Mouse (Mus musculus): ENCODE measurements at regions not wholly inside any gene's neighbourhood (a gene's known extent, or its start where the extent isn't known, plus 50 kb on each side); places are given as distances from the start of the nearest gene placed in this dataset.
A peak's percentile ranks its signal among the peaks of the same experiment; 100 is the strongest.

DNA sequence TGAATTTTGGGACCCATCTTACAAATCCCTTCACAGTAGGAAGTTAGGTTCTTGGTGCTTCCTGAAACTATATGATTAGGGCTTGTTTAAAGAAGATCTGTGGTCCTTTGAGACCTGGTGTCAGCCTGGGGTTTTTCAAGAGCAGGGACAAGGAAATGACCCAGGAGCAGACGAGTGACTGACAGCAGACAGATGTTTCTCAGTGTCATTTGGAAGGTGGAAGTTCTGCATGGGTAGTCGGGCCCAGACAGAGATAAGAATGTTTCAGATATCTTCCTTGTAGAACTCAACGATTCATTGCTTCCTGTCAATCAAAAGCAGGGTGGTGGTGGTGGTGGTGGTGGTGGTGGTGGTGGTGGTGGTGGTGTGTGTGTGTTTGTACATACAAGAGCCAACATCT is 75.1 kb upstream of the Nrip1 start:
- H3K4me1 ChIP-seq (ENCODE audit: control insufficient read depth, insufficient read depth, low read length) = no peaks in the 10 kb centered on the region
- H3K4me2 ChIP-seq (replicated peaks; ENCODE audit: low read depth, low read length) = no peak overlapping the region
- no peak for ATAC-seq (ENCODE audit: insufficient number of reproducible peaks, insufficient read depth, low FRiP score, low read depth)
- no peaks in the 10 kb centered on the region for H3K36me3 ChIP-seq (ENCODE audit: control insufficient read depth, insufficient read depth, low read length)
- no peak overlapping the region for H3K27ac ChIP-seq (ENCODE audit: low read length)
- H3K27me3 ChIP-seq (ENCODE audit: control insufficient read depth, insufficient read depth, low read length) = no peaks in the 10 kb centered on the region
- peaks cover 4% of the 10 kb centered on the region; the same call in 1 of the 2 replicates for H3K9me3 ChIP-seq (ENCODE audit: control insufficient read depth, low read depth, low read length)
- no peak overlapping the region for H3K4me3 ChIP-seq (ENCODE audit: low read depth, low read length)
- H3K9ac ChIP-seq (replicated peaks; ENCODE audit: low read depth, low read length) = no peak overlapping the region
- 63% methylated on average over 3 of the region's 3 CpGs for WGBS

DNA sequence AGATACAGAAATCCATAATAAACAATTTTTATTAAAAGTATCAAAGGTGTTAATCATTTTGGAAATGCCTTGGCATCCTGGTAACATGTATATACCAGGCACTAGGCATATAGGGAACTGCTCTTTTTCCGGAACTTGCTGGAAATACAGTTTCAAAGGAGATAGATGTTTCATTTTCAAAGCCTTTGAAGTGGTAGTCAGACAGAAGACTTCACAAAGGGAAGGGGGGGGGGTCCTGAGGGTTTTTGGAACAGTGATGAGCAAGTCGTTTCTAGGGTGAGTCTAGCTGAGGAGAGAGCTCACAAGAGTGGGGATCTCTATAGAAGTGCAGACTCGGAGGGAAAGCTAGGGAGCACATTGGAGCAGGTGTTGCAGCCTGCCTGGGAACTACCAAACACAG is 73.4 kb upstream of the Nrip1 start:
- Histone ChIP-seq H3K4me3 (ENCODE audit: low read depth, low read length) (no peak overlapping the region), H3K27me3 (ENCODE audit: control insufficient read depth, insufficient read depth, low read length) (no peaks in the 10 kb centered on the region), H3K27ac (ENCODE audit: low read length) (no peak overlapping the region), H3K9ac (replicated peaks; ENCODE audit: low read depth, low read length) (no peak overlapping the region), H3K9me3 (ENCODE audit: control insufficient read depth, low read depth, low read length) (peaks cover 4% of the 10 kb centered on the region; the same call in 1 of the 2 replicates), H3K36me3 (ENCODE audit: control insufficient read depth, insufficient read depth, low read length) (no peaks in the 10 kb centered on the region), H3K4me2 (replicated peaks; ENCODE audit: low read depth, low read length) (no peak overlapping the region), H3K4me1 (ENCODE audit: control insufficient read depth, insufficient read depth, low read length) (no peaks in the 10 kb centered on the region)
- ATAC-seq (ENCODE audit: insufficient number of reproducible peaks, insufficient read depth, low FRiP score, low read depth) = no peak
- WGBS = 72% methylated on average over 3 of the region's 3 CpGs

DNA sequence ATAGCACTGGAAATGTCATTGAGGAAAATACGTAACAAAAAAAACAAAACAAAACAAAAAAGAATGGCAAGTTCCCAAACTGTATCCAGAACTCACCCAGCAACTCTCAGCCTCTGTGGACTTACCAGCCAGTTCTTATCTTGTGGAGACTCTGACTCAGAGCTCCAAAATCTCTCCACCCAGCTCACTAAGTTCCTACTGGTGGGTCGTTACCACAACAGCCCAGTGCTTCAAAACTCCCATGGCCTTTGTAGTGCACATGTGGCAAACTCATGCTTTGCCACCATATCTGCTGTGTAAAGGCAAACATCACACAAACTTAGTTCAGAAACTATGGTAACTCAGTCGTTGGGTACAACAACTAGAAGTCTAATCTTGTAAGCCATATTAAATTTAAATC is 71.0 kb upstream of the Nrip1 start:
- Histone ChIP-seq H3K4me1 (ENCODE audit: control insufficient read depth, insufficient read depth, low read length) (no peaks in the 10 kb centered on the region), H3K36me3 (ENCODE audit: control insufficient read depth, insufficient read depth, low read length) (no peaks in the 10 kb centered on the region), H3K27ac (ENCODE audit: low read length) (no peak overlapping the region), H3K27me3 (ENCODE audit: control insufficient read depth, insufficient read depth, low read length) (no peaks in the 10 kb centered on the region), H3K9me3 (ENCODE audit: control insufficient read depth, low read depth, low read length) (no peaks in the 10 kb centered on the region), H3K4me2 (replicated peaks; ENCODE audit: low read depth, low read length) (no peak overlapping the region), H3K9ac (replicated peaks; ENCODE audit: low read depth, low read length) (no peak overlapping the region), H3K4me3 (ENCODE audit: low read depth, low read length) (no peak overlapping the region)
- ATAC-seq (ENCODE audit: insufficient number of reproducible peaks, insufficient read depth, low FRiP score, low read depth) = no peak
- 79% methylated on average over 3 of the region's 3 CpGs for WGBS

DNA sequence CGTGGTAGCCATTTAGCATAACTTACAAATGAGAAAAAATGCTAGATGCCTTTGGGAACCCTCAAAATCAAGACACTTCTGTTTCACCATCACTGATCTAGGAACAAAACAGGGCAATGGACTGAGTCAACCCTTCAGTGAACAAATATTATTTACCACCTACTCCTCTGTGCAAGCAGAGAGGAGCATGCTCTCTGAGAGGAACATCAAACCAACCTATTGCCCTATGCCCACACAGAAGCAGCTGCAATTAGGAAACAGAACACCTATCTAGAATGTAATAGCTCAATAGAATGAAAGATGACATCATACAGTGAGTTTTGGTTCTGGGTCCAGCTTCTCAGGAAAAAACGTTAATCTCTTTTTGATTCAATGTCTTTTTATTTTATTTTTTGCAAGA is 69.0 kb upstream of the Nrip1 start:
- Histone ChIP-seq H3K4me2 (replicated peaks; ENCODE audit: low read depth, low read length) (no peak overlapping the region), H3K36me3 (ENCODE audit: control insufficient read depth, insufficient read depth, low read length) (no peaks in the 10 kb centered on the region), H3K4me1 (ENCODE audit: control insufficient read depth, insufficient read depth, low read length) (no peaks in the 10 kb centered on the region), H3K4me3 (ENCODE audit: low read depth, low read length) (no peak overlapping the region), H3K9ac (replicated peaks; ENCODE audit: low read depth, low read length) (no peak overlapping the region), H3K27ac (ENCODE audit: low read length) (no peak overlapping the region), H3K27me3 (ENCODE audit: control insufficient read depth, insufficient read depth, low read length) (no peaks in the 10 kb centered on the region), H3K9me3 (ENCODE audit: control insufficient read depth, low read depth, low read length) (no peaks in the 10 kb centered on the region)
- no peak for ATAC-seq (ENCODE audit: insufficient number of reproducible peaks, insufficient read depth, low FRiP score, low read depth)
- 84% methylated on average over 2 of the region's 2 CpGs for WGBS

DNA sequence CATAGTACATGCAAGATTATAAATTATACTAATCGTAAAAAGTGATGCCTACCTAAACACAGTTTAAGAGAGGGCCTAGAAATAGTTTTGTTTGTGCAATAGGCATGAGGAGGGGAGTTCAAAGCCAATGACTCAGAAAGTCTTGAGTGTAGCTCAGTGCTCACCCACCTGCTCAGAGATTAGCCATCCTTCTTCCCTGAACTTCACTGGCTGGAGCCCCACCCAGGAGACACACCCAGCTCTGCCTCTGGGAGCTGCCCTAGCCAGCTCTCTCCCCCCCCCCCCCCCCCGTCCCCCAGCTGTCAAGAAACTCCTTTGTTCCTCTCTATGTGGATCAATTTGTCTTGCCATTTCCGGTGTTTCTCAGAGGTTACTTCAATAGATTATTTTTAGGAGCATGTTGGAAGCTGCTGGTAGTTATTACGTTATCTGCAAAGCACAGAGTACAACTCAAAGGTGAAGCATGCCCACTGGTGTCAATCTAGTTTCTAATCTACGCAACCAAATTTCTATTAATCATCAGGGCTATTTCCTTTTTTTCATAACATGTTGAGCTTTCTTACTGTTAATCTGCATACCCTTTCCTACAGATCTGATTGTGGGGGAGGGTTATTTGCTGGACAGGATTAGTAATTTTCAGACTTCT is 68.3 kb upstream of the Nrip1 start:
- Histone ChIP-seq H3K4me3 (ENCODE audit: low read depth, low read length) (no peak overlapping the region), H3K9me3 (ENCODE audit: control insufficient read depth, low read depth, low read length) (no peaks in the 10 kb centered on the region), H3K27ac (ENCODE audit: low read length) (no peak overlapping the region), H3K27me3 (ENCODE audit: control insufficient read depth, insufficient read depth, low read length) (no peaks in the 10 kb centered on the region), H3K9ac (replicated peaks; ENCODE audit: low read depth, low read length) (no peak overlapping the region), H3K4me1 (ENCODE audit: control insufficient read depth, insufficient read depth, low read length) (no peaks in the 10 kb centered on the region), H3K4me2 (replicated peaks; ENCODE audit: low read depth, low read length) (no peak overlapping the region), H3K36me3 (ENCODE audit: control insufficient read depth, insufficient read depth, low read length) (no peaks in the 10 kb centered on the region)
- WGBS = 32% methylated on average over 5 of the region's 5 CpGs
- ATAC-seq (ENCODE audit: insufficient number of reproducible peaks, insufficient read depth, low FRiP score, low read depth) = peak; percentile 75; the same call in 1 of the 2 replicates

DNA sequence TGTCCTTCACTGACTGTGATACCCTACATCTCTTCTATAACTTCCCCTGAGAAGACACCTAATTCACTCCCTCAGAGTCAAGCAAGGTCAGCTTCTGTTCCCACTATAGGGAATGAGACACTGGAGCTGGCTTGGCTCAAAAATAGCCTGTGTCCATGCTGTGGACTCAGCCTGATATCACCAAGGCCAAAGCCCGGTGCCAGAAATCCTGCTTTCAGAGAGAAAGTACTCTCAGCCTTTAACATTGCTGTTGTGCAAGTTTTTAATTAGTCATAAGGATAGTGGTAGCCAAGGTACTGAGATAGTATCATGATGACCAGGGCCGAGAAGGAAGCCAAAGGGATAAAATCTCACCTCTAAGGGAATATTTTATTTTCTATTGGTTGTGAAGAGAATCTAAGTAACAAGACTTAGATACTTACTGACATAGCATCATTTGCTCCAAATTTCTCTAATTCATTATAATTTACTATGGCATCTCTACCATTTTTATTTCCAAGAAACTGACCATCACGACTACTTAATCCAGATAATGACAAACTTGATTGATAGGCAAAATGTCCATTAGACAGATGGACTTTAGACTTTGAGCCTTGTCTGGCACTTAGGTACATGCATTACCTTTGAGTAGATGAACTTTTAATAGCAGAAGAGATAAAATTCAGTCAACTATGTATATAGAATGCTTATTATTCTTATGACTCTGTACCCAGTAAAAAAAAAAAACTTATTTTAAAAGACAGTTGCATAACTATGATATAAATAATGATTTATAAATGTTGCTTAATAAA is 64.7 kb upstream of the Nrip1 start:
- H3K36me3 ChIP-seq (ENCODE audit: control insufficient read depth, insufficient read depth, low read length) = no peaks in the 10 kb centered on the region
- H3K27me3 ChIP-seq (ENCODE audit: control insufficient read depth, insufficient read depth, low read length) = no peaks in the 10 kb centered on the region
- H3K9ac ChIP-seq (replicated peaks; ENCODE audit: low read depth, low read length) = no peak overlapping the region
- H3K4me1 ChIP-seq (ENCODE audit: control insufficient read depth, insufficient read depth, low read length) = no peaks in the 10 kb centered on the region
- no peak for ATAC-seq (ENCODE audit: insufficient number of reproducible peaks, insufficient read depth, low FRiP score, low read depth)
- WGBS = 80% methylated on average over 3 of the region's 3 CpGs
- H3K9me3 ChIP-seq (ENCODE audit: control insufficient read depth, low read depth, low read length) = no peaks in the 10 kb centered on the region
- no peak overlapping the region for H3K4me2 ChIP-seq (replicated peaks; ENCODE audit: low read depth, low read length)
- H3K4me3 ChIP-seq (ENCODE audit: low read depth, low read length) = no peak overlapping the region
- no peak overlapping the region for H3K27ac ChIP-seq (ENCODE audit: low read length)

DNA sequence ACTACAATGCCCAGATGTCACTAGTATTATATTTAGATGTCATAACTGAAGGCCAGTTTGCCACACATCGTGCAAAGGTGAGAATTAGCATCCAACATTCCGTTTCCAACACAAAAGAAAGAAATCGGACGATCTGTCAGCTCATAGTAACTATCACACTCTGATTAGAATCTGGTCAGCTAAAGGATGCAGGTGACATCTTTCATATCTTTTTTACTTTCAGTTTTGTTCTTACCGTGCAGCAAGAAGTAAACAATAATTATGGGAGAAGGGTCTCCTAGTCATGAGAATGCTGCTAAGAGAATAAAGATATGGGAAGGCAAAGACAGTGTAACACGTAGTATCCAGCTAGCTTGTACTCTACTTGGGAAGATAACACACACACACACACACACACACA is 62.7 kb upstream of the Nrip1 start:
- Histone ChIP-seq H3K9me3 (ENCODE audit: control insufficient read depth, low read depth, low read length) (no peaks in the 10 kb centered on the region), H3K36me3 (ENCODE audit: control insufficient read depth, insufficient read depth, low read length) (no peaks in the 10 kb centered on the region), H3K27me3 (ENCODE audit: control insufficient read depth, insufficient read depth, low read length) (no peaks in the 10 kb centered on the region), H3K4me2 (replicated peaks; ENCODE audit: low read depth, low read length) (no peak overlapping the region), H3K27ac (ENCODE audit: low read length) (no peak overlapping the region), H3K4me3 (ENCODE audit: low read depth, low read length) (no peak overlapping the region), H3K9ac (replicated peaks; ENCODE audit: low read depth, low read length) (no peak overlapping the region), H3K4me1 (ENCODE audit: control insufficient read depth, insufficient read depth, low read length) (no peaks in the 10 kb centered on the region)
- 87% methylated on average over 6 of the region's 6 CpGs for WGBS
- ATAC-seq (ENCODE audit: insufficient number of reproducible peaks, insufficient read depth, low FRiP score, low read depth) = no peak

DNA sequence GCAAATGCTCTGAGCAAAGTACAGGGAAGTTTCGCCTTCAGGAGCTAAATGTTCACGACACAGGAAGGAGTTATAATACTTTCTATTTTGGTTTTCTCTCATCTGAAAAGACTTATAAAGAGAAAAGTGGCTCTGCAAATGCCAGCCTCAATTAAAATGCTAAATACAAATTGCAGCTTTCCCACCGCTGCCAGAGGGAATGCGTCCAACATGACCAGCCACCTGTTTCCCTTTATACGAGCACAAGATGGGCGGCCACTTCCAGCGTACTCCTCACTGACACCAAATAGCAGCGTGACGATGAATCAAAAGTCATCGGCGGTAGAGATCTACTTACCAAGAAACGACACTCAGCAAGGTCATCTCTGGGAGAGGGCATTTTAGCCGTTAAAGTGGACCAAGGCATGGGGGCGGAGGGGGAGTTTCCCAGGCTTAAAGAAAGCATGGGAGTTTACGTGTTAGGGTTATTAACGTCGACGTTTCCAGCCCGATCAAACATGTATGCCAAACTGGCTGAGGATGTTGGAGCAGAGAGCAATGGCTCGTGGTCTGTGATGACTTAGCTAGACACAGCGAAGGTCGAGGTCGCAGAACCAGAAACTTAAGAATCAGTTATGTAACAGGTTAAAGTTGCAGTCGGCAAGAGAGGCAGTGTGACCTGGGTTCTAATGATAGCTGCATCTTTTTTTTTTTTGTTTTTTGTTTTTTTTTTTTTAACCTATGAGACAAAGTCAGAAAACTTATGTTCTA is 59.6 kb upstream of the Nrip1 start:
- Histone ChIP-seq H3K4me1 (ENCODE audit: control insufficient read depth, insufficient read depth, low read length) (no peaks in the 10 kb centered on the region), H3K9me3 (ENCODE audit: control insufficient read depth, low read depth, low read length) (no peaks in the 10 kb centered on the region), H3K4me2 (replicated peaks; ENCODE audit: low read depth, low read length) (no peak overlapping the region), H3K36me3 (ENCODE audit: control insufficient read depth, insufficient read depth, low read length) (no peaks in the 10 kb centered on the region), H3K4me3 (ENCODE audit: low read depth, low read length) (no peak overlapping the region), H3K27ac (ENCODE audit: low read length) (no peak overlapping the region), H3K27me3 (ENCODE audit: control insufficient read depth, insufficient read depth, low read length) (no peaks in the 10 kb centered on the region), H3K9ac (replicated peaks; ENCODE audit: low read depth, low read length) (no peak overlapping the region)
- 80% methylated on average over 24 of the region's 24 CpGs for WGBS
- ATAC-seq (ENCODE audit: insufficient number of reproducible peaks, insufficient read depth, low FRiP score, low read depth) = no peak

Data from stomach, embryonic 14.5 days (tissue).